Mouse (Mus musculus): ENCODE measurements at regions not wholly inside any gene's neighbourhood (a gene's known extent, or its start where the extent isn't known, plus 50 kb on each side); places are given as distances from the start of the nearest gene placed in this dataset.

DNA sequence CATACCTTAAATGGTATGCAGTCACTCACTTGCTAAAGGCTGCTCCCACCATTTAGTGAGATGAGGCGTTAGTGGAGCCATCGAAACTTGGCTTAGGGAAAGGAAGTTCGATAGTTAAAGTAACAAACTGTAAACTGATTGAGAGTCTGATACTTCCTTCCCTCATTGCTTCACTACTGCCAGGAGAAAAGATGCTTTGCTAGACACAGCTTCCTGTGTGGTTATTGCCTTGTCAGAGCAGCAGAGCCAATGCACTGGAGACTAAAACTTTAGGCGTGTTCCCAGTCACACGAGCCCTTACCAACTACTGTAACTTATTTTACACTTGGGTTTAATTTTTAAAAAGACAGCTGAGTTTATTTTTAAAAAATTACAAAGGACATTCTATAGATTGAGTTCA is 1324.8 kb upstream of the Sel1l start:
- TF ChIP-seq CTCF (IDR thresholded peaks at IDR 0.05; ENCODE audit: low read depth) (no peak), EP300 (IDR thresholded peaks at IDR 0.05; ENCODE audit: low read depth) (no peak)

All from liver, postnatal 0 days (tissue).